Mouse (Mus musculus) liver, embryonic 15.5 days (tissue): ENCODE data around the gene Zfp354b. TPM values are rescaled to one million over a fixed set of nuclear protein-coding genes. Genes with fewer than 3 reads are reported as not detected.

ENCODE experiments used
- ATAC-seq: fragments of 200-750 bp; cut with Nextera tagmentation; 2 replicates; pipeline ENCODE4 v1.8.0; 2017; ENCODE audit warnings: moderate number of reproducible peaks, mild to moderate bottlenecking, moderate library complexity; ENCODE audit not compliant: insufficient read depth
- H3K27ac ChIP-seq: fragments of 300-500 bp; sonication (generic); replicated peaks from 2 replicates; pipeline ENCODE4 v1.5.1; 2015; ENCODE audit warnings: mild to moderate bottlenecking, inconsistent platforms
- H3K27me3 ChIP-seq: fragments of 300-500 bp; sonication (generic); 2 replicates; pipeline ENCODE4 v1.6.1; 2015; ENCODE audit warnings: mild to moderate bottlenecking, inconsistent platforms
- H3K36me3 ChIP-seq: fragments of 300-500 bp; sonication (generic); replicated peaks from 2 replicates; pipeline ENCODE4 v1.6.1; 2015; ENCODE audit warnings: moderate library complexity, mild to moderate bottlenecking, inconsistent platforms
- H3K4me1 ChIP-seq: fragments of 300-500 bp; sonication (generic); replicated peaks from 2 replicates; pipeline ENCODE4 v1.6.1; 2015; ENCODE audit warnings: inconsistent platforms
- H3K4me2 ChIP-seq: fragments of 300-500 bp; sonication (generic); 2 replicates; pipeline ENCODE4 v1.6.1; 2015; ENCODE audit warnings: moderate library complexity, mild to moderate bottlenecking, inconsistent platforms
- H3K4me3 ChIP-seq: fragments of 300-500 bp; sonication (generic); replicated peaks from 2 replicates; pipeline ENCODE4 v1.5.1; 2015; ENCODE audit warnings: mild to moderate bottlenecking, inconsistent platforms
- H3K9ac ChIP-seq: fragments of 300-500 bp; sonication (generic); 2 replicates; pipeline ENCODE4 v1.6.1; 2015; ENCODE audit warnings: moderate library complexity, mild to moderate bottlenecking, inconsistent platforms
- H3K9me3 ChIP-seq: fragments of 300-500 bp; sonication (generic); replicated peaks from 2 replicates; pipeline ENCODE4 v1.6.1; 2016; ENCODE audit warnings: inconsistent platforms
- WGBS: fragments of 180-500 bp; shearing (Covaris S2); methylation state at CpG from one replicate; pipeline ENCODE4 v1.1.7; 2015; ENCODE audit warnings: mixed read lengths; ENCODE audit not compliant: insufficient replicate concordance; 5-methylcytosine and 5-hydroxymethylcytosine counted together
- polyA plus RNA-seq: library from polyadenylated mRNA; unstranded; fragments of >200 nt; fragmentation: Nextera tagmentation; extraction: Ambion mirVana; gene quantifications from 2 replicates; pipeline ENCODE4 v1.2.1, GENCODE M21; 2015

Zfp354b gene
- polyA plus RNA-seq, 1 experiment from 2014 or later = 0.14 TPM

- Histone ChIP-seq H3K9me3 (no peaks in the 10 kb centered on the region), H3K27me3 (peaks cover 26% of the 10 kb centered on the region), H3K4me3 (peak overlapping the region; percentile 60), H3K27ac (no peak overlapping the region), H3K36me3 (no peaks in the 10 kb centered on the region), H3K4me2 (peak overlapping the region; percentile 78), H3K4me1 (0 out of 2 replicates have a peak, but pooled peaks cover 3% of the 10 kb centered on the region), H3K9ac (peak overlapping the region; percentile 30)
- peak; percentile 44 for ATAC-seq
- WGBS = 2% methylated on average over 16 of the region's 16 CpGs
Measured at GRCm38 (mm10) chr11:50931021-50931420, 412 bp downstream of the Zfp354b start.

- Histone ChIP-seq H3K27ac (no peak overlapping the region), H3K9me3 (no peaks in the 10 kb centered on the region), H3K4me3 (peak overlapping the region; percentile 60), H3K36me3 (no peaks in the 10 kb centered on the region), H3K4me1 (0 out of 2 replicates have a peak, but pooled peaks cover 3% of the 10 kb centered on the region), H3K4me2 (peak overlapping the region; percentile 78), H3K27me3 (peaks cover 26% of the 10 kb centered on the region), H3K9ac (peak overlapping the region; percentile 30; the same call in 1 of the 2 replicates)
- WGBS = 7% methylated on average over 14 of the region's 14 CpGs
- no peak for ATAC-seq
Measured at GRCm38 (mm10) chr11:50930469-50931014, 891 bp downstream of the Zfp354b start.

- Histone ChIP-seq H3K4me3 (peak within 1 kb of the TSS; percentile 66), H3K36me3 (peaks cover 9% of the 10 kb centered on the region; the same call in 1 of the 2 replicates), H3K4me2 (peak within 1 kb of the TSS; percentile 77), H3K4me1 (no peaks in the 10 kb centered on the region; the same call in 1 of the 2 replicates), H3K9me3 (no peaks in the 10 kb centered on the region), H3K9ac (peak within 1 kb of the TSS; percentile 63), H3K27ac (no peak within 1 kb of the TSS), H3K27me3 (no peaks in the 10 kb centered on the region)
- WGBS = under 1% methylated on average over 47 of the region's 47 CpGs
- peak; percentile 93 for ATAC-seq
Measured at GRCm38 (mm10) chr11:50915671-50916320, 15.6 kb downstream of the Zfp354b start, which contains the start of gene Zfp2. TSS of gene Zfp2 (minus strand) at chr11:50916165.

- no peak overlapping the region for H3K4me3 ChIP-seq
- no peaks in the 10 kb centered on the region for H3K9me3 ChIP-seq
- no peaks in the 10 kb centered on the region; the same call in 1 of the 2 replicates for H3K4me1 ChIP-seq
- ATAC-seq = no peak
- H3K9ac ChIP-seq = no peak overlapping the region
- H3K36me3 ChIP-seq = peaks cover 18% of the 10 kb centered on the region
- no peaks in the 10 kb centered on the region for H3K27me3 ChIP-seq
- WGBS = 70% methylated on average over 3 of the region's 3 CpGs
- H3K4me2 ChIP-seq = no peak overlapping the region
- no peak overlapping the region for H3K27ac ChIP-seq
Measured at GRCm38 (mm10) chr11:50914461-50914860, 17.0 kb downstream of the Zfp354b start.

- ATAC-seq = no peak
- no peak overlapping the region for H3K4me2 ChIP-seq
- WGBS = 66% methylated on average over 1 of the region's 1 CpGs
- no peak overlapping the region for H3K27ac ChIP-seq
- H3K4me1 ChIP-seq = no peaks in the 10 kb centered on the region; the same call in 1 of the 2 replicates
- H3K4me3 ChIP-seq = no peak overlapping the region
- no peaks in the 10 kb centered on the region for H3K27me3 ChIP-seq
- H3K9me3 ChIP-seq = no peaks in the 10 kb centered on the region
- no peak overlapping the region for H3K9ac ChIP-seq
- peaks cover 21% of the 10 kb centered on the region for H3K36me3 ChIP-seq
Measured at GRCm38 (mm10) chr11:50913301-50913700, 18.1 kb downstream of the Zfp354b start.

GRCm38 (mm10) chr11:50908136-50908535, 23.3 kb downstream of the Zfp354b start:
- 76% methylated on average over 5 of the region's 5 CpGs for WGBS
- no peaks in the 10 kb centered on the region for H3K9me3 ChIP-seq

GRCm38 (mm10) chr11:50897359-50897758, 34.1 kb downstream of the Zfp354b start:
- WGBS = 42% methylated on average over 1 of the region's 1 CpGs
- H3K9me3 ChIP-seq = peaks cover 17% of the 10 kb centered on the region
- H3K4me1 ChIP-seq = no peaks in the 10 kb centered on the region
- peaks cover 21% of the 10 kb centered on the region for H3K36me3 ChIP-seq
- H3K9ac ChIP-seq = no peak overlapping the region
- no peak overlapping the region for H3K27ac ChIP-seq
- H3K27me3 ChIP-seq = no peaks in the 10 kb centered on the region
- H3K4me2 ChIP-seq = no peak overlapping the region
- no peak overlapping the region for H3K4me3 ChIP-seq
- ATAC-seq = no peak

More at GRCm38 (mm10) chr11:50908136-50908535, 23.3 kb downstream of the Zfp354b start:
- Histone ChIP-seq H3K4me3 (no peak overlapping the region), H3K27ac (no peak overlapping the region), H3K27me3 (no peaks in the 10 kb centered on the region), H3K4me2 (no peak overlapping the region), H3K36me3 (peaks cover 58% of the 10 kb centered on the region), H3K9ac (no peak overlapping the region), H3K4me1 (no peaks in the 10 kb centered on the region)
- no peak for ATAC-seq

- Histone ChIP-seq H3K4me1 (no peaks in the 10 kb centered on the region), H3K27me3 (no peaks in the 10 kb centered on the region), H3K4me2 (no peak overlapping the region), H3K36me3 (no peaks in the 10 kb centered on the region), H3K9me3 (no peaks in the 10 kb centered on the region), H3K27ac (no peak overlapping the region), H3K9ac (no peak overlapping the region), H3K4me3 (no peak overlapping the region)
- ATAC-seq = no peak
- WGBS = 37% methylated on average over 2 of the region's 2 CpGs
Measured at GRCm38 (mm10) chr11:50892441-50892840, 39.0 kb downstream of the Zfp354b start.

- no peaks in the 10 kb centered on the region for H3K9me3 ChIP-seq
- H3K4me3 ChIP-seq = peak within 1 kb of the TSS; percentile 30
- 6% methylated on average over 26 of the region's 26 CpGs for WGBS
- ATAC-seq = peak; percentile 44; the same call in 1 of the 2 replicates
- no peak within 1 kb of the TSS for H3K27ac ChIP-seq
- H3K9ac ChIP-seq = no peak within 1 kb of the TSS
- no peaks in the 10 kb centered on the region for H3K27me3 ChIP-seq
- peak within 1 kb of the TSS; percentile 54 for H3K4me2 ChIP-seq
- H3K36me3 ChIP-seq = no peaks in the 10 kb centered on the region
- no peaks in the 10 kb centered on the region for H3K4me1 ChIP-seq
Measured at GRCm38 (mm10) chr11:50887390-50888128, 43.9 kb downstream of the Zfp354b start, which contains the start of gene Zfp454. TSS of gene Zfp454 (minus strand) at chr11:50887651.

- ATAC-seq = no peak
- 14% methylated on average over 10 of the region's 10 CpGs for WGBS
- H3K9me3 ChIP-seq = no peaks in the 10 kb centered on the region
- peak overlapping the region; percentile 54 for H3K4me2 ChIP-seq
- H3K9ac ChIP-seq = no peak overlapping the region
- no peaks in the 10 kb centered on the region for H3K36me3 ChIP-seq
- H3K27me3 ChIP-seq = no peaks in the 10 kb centered on the region
- H3K4me1 ChIP-seq = no peaks in the 10 kb centered on the region
- peak overlapping the region; percentile 30 for H3K4me3 ChIP-seq
- no peak overlapping the region for H3K27ac ChIP-seq
Measured at GRCm38 (mm10) chr11:50886933-50887293, 44.5 kb downstream of the Zfp354b start.
